Mouse (Mus musculus): ENCODE results near the gene Lpp. TPM values are rescaled to one million over a fixed set of nuclear protein-coding genes. Genes with fewer than 3 reads are reported as not detected.

Lpp gene
- polyA plus RNA-seq, 1 experiment from 2014 or later, result 11.9 TPM

DNA sequence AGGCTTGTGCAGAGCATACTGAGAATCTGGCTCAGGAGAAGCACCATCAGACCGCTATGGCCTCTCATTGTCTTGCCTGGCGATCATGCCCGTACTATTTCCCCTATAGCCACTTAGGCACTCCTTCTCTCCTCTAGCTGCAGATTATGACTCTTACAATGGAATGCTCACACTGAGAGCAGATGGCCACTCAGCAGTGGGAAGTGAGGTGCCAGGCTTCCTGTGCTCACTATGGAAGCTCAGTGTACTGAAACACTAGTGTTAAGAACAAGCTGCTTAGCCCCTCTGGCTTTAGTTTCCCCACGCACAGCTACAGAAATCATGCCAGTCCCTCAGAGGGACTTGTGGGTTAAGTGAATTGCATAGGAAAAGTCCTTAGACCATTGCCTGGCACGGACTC is 2.7 kb upstream of the Lpp start:
- no peak for ATAC-seq (ENCODE audit: low FRiP score)
- Histone ChIP-seq H3K27me3 (no peaks in the 10 kb centered on the region), H3K4me3 (no peak overlapping the region), H3K9me3 (no peaks in the 10 kb centered on the region), H3K27ac (no peak overlapping the region), H3K4me2 (no peak overlapping the region), H3K36me3 (no peaks in the 10 kb centered on the region), H3K9ac (no peak overlapping the region), H3K4me1 (replicated peaks) (peaks cover 24% of the 10 kb centered on the region)
- 71% methylated on average over 5 of the region's 5 CpGs for WGBS

DNA sequence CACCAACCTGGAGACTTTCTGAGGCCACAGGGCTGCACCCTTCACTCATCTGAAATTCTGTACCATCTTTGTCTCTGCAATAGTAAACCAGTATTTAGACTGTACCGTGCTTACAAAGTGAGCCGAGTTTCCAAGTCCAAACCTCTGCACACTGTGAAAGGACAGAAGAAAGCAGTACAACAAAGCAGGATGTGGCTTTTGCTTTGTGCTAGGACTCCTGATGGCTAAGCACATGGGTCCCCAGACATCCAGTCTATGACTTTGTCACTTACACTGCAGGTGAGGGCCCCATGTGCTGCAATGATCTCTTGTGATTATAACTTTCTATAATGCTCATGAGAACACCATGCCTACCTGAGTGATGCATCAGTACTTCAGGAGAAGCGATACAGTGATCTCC is 2.2 kb upstream of the Lpp start:
- 92% methylated on average over 3 of the region's 3 CpGs for WGBS
- H3K27ac ChIP-seq, result no peak overlapping the region

DNA sequence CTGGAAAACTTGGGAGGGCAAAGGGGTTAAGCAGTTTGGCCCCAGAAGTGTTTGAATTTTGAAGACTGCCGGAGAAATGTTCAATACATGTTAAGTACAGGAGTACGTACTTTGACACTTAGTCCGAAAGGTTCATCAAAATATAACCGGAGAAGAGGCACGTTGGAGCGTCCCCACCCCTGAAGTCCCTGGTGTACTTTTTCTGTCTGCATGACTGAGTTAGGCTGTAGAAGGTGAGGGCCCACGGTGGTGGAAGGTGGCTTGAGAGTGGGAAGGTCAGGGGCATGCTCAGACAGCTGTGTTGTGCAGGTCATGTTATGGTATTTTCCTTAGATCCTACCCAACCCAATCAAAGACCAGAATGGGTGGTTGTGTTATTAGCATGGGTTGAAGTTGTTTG is 1.4 kb upstream of the Lpp start:
- ATAC-seq (ENCODE audit: low FRiP score), result no peak
- Histone ChIP-seq H3K9ac (no peak overlapping the region), H3K36me3 (no peaks in the 10 kb centered on the region), H3K27ac (no peak overlapping the region), H3K4me1 (replicated peaks) (peaks cover 24% of the 10 kb centered on the region), H3K4me2 (no peak overlapping the region), H3K9me3 (no peaks in the 10 kb centered on the region), H3K27me3 (no peaks in the 10 kb centered on the region), H3K4me3 (no peak overlapping the region)
- WGBS, result 93% methylated on average over 7 of the region's 7 CpGs

More for the DNA sequence above, 2.2 kb upstream of the Lpp start:
- Histone ChIP-seq H3K27me3 (no peaks in the 10 kb centered on the region), H3K4me2 (no peak overlapping the region), H3K36me3 (no peaks in the 10 kb centered on the region), H3K4me1 (replicated peaks) (peaks cover 24% of the 10 kb centered on the region), H3K9me3 (no peaks in the 10 kb centered on the region), H3K4me3 (no peak overlapping the region), H3K9ac (no peak overlapping the region)
- ATAC-seq (ENCODE audit: low FRiP score), result no peak

DNA sequence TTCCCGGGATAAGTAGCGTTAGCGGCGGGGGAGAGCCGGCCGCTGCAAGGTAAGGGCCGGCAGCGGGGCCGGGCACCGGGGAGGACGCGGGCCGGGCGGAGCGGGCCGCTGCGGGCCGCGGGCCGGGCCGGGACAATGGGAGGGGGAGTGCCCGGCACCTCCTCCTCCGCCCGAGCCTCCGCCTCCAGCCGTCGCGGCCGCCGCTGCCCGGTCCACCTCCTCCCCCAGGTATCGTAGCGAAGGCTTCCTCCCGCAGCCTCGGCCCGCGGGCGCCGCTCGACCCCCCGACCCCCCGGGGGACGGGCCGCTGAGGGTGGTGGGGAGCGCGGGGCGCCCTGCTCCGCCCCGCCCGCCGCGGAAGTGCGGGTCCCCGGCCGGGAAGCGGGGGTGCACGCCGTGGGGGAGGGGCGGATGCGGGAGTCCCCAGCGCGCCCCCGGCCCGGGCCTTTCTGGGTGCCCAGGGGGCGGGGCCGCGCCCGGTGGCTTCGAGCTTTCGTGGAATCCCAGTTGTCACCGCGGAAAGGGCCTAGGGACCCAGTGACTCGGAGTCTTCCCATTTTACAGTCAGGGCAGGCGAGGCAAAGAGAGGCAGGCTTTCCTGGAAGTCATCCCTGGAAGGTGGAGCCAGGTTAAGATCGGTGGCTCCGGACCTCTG is 376 bp downstream of the Lpp start:
- peak; percentile 57 for ATAC-seq (ENCODE audit: low FRiP score)
- 1% methylated on average over 56 of the region's 76 CpGs for WGBS
- H3K9me3 ChIP-seq, result no peaks in the 10 kb centered on the region
- H3K36me3 ChIP-seq, result no peaks in the 10 kb centered on the region
- H3K9ac ChIP-seq, result peak overlapping the region; percentile 87
- peaks cover 24% of the 10 kb centered on the region for H3K4me1 ChIP-seq (replicated peaks)
- no peaks in the 10 kb centered on the region for H3K27me3 ChIP-seq
- peak overlapping the region; percentile 86 for H3K4me3 ChIP-seq
- peak overlapping the region; percentile 82 for H3K4me2 ChIP-seq
- peak overlapping the region; percentile 83 for H3K27ac ChIP-seq

- Histone ChIP-seq H3K27me3 (no peaks in the 10 kb centered on the region), H3K27ac (peak overlapping the region; percentile 20), H3K4me3 (peak overlapping the region; percentile 86), H3K9me3 (no peaks in the 10 kb centered on the region), H3K4me1 (replicated peaks) (peaks cover 24% of the 10 kb centered on the region), H3K36me3 (no peaks in the 10 kb centered on the region), H3K9ac (peak overlapping the region; percentile 87), H3K4me2 (peak overlapping the region; percentile 82)
- 12% methylated on average over 18 of the region's 18 CpGs for WGBS
- peak; percentile 13; the same call in 1 of the 2 replicates for ATAC-seq (ENCODE audit: low FRiP score)
Observed at GRCm38 (mm10) chr16:24394211-24394991, 1.1 kb downstream of the Lpp start.

DNA sequence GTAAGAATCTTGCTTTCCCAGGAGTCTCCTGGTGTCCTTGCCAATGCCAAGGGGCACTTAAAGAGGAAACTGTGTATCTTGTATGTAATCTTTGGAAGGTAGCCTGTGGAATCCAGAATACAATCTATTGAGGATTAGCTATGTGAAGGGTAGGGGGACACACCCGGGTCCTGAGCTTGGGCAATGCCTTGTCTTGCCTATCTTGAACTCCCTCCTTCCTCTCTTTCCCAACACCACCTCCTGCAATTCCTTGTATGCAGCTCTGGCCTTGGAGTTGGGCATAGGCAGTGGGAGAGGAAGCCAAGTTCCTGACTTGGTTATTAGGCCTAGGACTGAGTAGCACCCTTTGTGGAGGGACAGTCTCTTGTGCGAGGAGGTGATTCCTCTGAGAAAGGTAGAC is 1.8 kb downstream of the Lpp start:
- H3K4me1 ChIP-seq (replicated peaks), result peaks cover 24% of the 10 kb centered on the region
- peak overlapping the region; percentile 87; the same call in 1 of the 2 replicates for H3K9ac ChIP-seq
- H3K4me2 ChIP-seq, result peak overlapping the region; percentile 82
- ATAC-seq (ENCODE audit: low FRiP score), result no peak
- H3K36me3 ChIP-seq, result no peaks in the 10 kb centered on the region
- peak overlapping the region; percentile 86; the same call in 1 of the 2 replicates for H3K4me3 ChIP-seq
- no peaks in the 10 kb centered on the region for H3K9me3 ChIP-seq
- H3K27me3 ChIP-seq, result no peaks in the 10 kb centered on the region
- WGBS, result 84% methylated on average over 2 of the region's 2 CpGs
- no peak overlapping the region for H3K27ac ChIP-seq

GRCm38 (mm10) chr16:24396504-24396903 is 3.2 kb downstream of the Lpp start:
- Histone ChIP-seq H3K27ac (no peak overlapping the region), H3K9me3 (no peaks in the 10 kb centered on the region), H3K36me3 (no peaks in the 10 kb centered on the region), H3K27me3 (no peaks in the 10 kb centered on the region), H3K4me1 (replicated peaks) (peaks cover 21% of the 10 kb centered on the region), H3K9ac (no peak overlapping the region), H3K4me2 (no peak overlapping the region), H3K4me3 (no peak overlapping the region)
- 96% methylated on average over 7 of the region's 7 CpGs for WGBS
- no peak for ATAC-seq (ENCODE audit: low FRiP score)

DNA sequence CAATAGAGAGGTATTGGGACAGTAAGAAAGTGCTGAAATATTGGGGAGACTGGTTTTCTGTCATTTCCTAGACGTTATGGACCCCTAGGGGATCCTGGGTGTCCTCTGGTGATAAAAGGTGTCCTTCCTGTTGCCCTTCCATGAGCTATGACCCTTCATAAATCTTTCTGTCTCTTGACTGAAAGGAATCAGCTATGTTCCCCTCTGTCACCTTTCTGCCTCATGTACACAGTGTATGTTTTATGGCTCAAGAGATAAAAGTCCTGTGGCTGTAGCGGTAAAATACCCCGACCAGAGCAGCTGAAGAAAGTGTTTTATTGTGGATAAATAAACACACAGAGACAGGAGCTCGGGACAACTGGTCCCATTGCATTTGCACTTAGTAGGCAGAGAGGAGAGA is 5.2 kb downstream of the Lpp start:
- WGBS, result 60% methylated on average over 4 of the region's 4 CpGs
- no peaks in the 10 kb centered on the region for H3K27me3 ChIP-seq
- H3K36me3 ChIP-seq, result no peaks in the 10 kb centered on the region
- H3K9ac ChIP-seq, result no peak overlapping the region
- H3K9me3 ChIP-seq, result no peaks in the 10 kb centered on the region
- H3K4me2 ChIP-seq, result no peak overlapping the region
- H3K4me3 ChIP-seq, result no peak overlapping the region
- no peak for ATAC-seq (ENCODE audit: low FRiP score)
- H3K27ac ChIP-seq, result no peak overlapping the region
- H3K4me1 ChIP-seq (replicated peaks), result peaks cover 16% of the 10 kb centered on the region

DNA sequence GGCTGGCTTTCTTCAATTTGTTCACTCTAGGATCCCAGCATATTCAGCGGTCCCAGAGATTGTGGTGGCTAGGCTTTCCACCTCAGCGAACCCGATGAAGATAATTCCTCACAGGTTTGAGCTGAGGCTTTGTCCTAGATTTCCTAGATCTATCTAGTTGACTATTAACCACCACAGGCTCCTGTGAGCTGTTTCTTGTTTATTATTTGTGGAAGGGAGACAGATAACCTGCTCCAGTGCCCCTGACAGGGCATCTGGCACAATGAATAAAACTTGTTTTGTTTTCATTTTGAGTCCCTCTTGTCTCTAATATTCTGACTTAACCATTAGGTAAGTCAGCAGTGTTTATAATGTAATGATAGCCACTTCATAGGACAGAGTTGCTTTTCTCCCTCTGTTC is 5.6 kb downstream of the Lpp start:
- no peaks in the 10 kb centered on the region for H3K36me3 ChIP-seq
- H3K9me3 ChIP-seq, result no peaks in the 10 kb centered on the region

GRCm38 (mm10) chr16:24399524-24399923 is 6.2 kb downstream of the Lpp start:
- no peak overlapping the region for H3K27ac ChIP-seq
- H3K9me3 ChIP-seq, result no peaks in the 10 kb centered on the region
- peaks cover 9% of the 10 kb centered on the region for H3K4me1 ChIP-seq (replicated peaks)
- H3K9ac ChIP-seq, result no peak overlapping the region
- no peak overlapping the region for H3K4me3 ChIP-seq
- H3K27me3 ChIP-seq, result no peaks in the 10 kb centered on the region
- 0 out of 2 replicates have a peak, but pooled peaks cover 3% of the 10 kb centered on the region for H3K36me3 ChIP-seq
- H3K4me2 ChIP-seq, result no peak overlapping the region
- ATAC-seq (ENCODE audit: low FRiP score), result no peak
- WGBS, result 81% methylated on average over 5 of the region's 5 CpGs

More for the DNA sequence above, 5.6 kb downstream of the Lpp start:
- H3K4me3 ChIP-seq, result no peak overlapping the region
- H3K27me3 ChIP-seq, result no peaks in the 10 kb centered on the region
- no peak overlapping the region for H3K4me2 ChIP-seq
- no peak overlapping the region for H3K9ac ChIP-seq
- 86% methylated on average over 3 of the region's 3 CpGs for WGBS
- H3K27ac ChIP-seq, result no peak overlapping the region
- ATAC-seq (ENCODE audit: low FRiP score), result no peak
- peaks cover 15% of the 10 kb centered on the region for H3K4me1 ChIP-seq (replicated peaks)

GRCm38 (mm10) chr16:24400776-24401175 is 7.5 kb downstream of the Lpp start:
- no peak for ATAC-seq (ENCODE audit: low FRiP score)
- Histone ChIP-seq H3K4me2 (no peak overlapping the region), H3K4me3 (no peak overlapping the region), H3K9me3 (no peaks in the 10 kb centered on the region), H3K27ac (no peak overlapping the region), H3K36me3 (peaks cover 4% of the 10 kb centered on the region; the same call in 1 of the 2 replicates), H3K9ac (no peak overlapping the region), H3K4me1 (replicated peaks) (no peaks in the 10 kb centered on the region), H3K27me3 (no peaks in the 10 kb centered on the region)
- 98% methylated on average over 2 of the region's 2 CpGs for WGBS

DNA sequence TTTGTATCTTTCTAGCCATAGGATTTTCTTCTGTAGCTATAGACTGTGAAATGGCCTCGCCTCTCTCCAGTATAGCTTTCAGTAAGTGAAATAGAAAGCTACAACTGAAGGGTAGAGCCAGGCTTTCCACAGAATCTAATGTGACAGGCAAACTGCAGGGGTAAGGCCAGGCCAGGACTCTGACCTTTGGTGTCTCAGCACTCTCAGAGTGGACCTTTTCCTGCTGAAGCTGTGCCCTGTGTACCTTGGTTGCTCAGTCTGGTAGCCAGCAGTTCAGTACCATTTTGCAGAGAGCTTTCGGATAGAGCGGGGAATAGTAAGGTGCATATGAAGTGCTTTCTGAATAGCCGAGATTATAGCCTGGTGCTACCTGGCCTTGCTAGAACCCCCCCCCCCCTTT is 9.5 kb downstream of the Lpp start:
- Histone ChIP-seq H3K4me3 (no peak overlapping the region), H3K4me1 (replicated peaks) (no peaks in the 10 kb centered on the region), H3K4me2 (no peak overlapping the region), H3K27me3 (no peaks in the 10 kb centered on the region), H3K27ac (no peak overlapping the region), H3K9ac (no peak overlapping the region), H3K36me3 (peaks cover 4% of the 10 kb centered on the region; the same call in 1 of the 2 replicates), H3K9me3 (peaks cover 12% of the 10 kb centered on the region; the same call in 1 of the 2 replicates)
- whole genome bisulfite sequencing, result 96% methylated on average over 4 of the region's 4 CpGs
- no peak for ATAC-seq (ENCODE audit: low FRiP score)
